Mouse (Mus musculus) thymus, postnatal 36 days (tissue): Measurements from ENCODE around the gene Fgfr2.

Source experiments
- DNase-seq, 2 experiments: peaks; one replicate each; pipeline ENCODE4 v3.0.0; 2022; ENCODE audit warnings: mixed read lengths in 2 of 2

Fgfr2 gene

DNA sequence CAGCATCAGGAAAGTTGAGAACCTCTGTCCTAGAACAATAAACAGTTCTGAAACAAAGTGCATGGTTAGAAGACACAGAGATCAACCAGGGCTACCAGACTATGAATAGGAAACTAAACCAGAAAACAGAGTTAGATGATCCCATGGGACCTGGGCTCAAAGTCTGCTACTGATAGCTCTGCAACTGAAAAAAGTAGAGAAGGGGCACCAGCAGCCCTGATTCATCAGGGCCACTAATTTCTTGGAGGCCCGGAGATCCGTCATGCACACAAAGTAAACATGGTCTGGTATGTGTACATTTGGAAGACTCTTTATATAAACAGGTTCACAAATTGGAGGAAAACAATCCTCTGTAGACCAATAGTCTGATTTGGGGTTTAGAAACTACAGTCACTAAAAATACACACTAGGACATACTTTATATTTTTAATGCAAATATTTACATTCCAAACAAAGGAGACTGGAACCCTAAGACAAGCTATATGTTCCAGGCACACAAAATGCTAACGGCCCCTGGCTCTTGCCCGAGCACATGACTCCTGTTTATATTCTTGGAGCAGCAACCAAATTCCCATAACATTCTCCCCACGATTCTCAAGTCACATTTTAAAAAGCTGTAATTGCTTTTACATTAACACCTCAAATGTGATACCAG lies 814.5 kb downstream of the Fgfr2 start:
- no peak for DNase-seq

DNA sequence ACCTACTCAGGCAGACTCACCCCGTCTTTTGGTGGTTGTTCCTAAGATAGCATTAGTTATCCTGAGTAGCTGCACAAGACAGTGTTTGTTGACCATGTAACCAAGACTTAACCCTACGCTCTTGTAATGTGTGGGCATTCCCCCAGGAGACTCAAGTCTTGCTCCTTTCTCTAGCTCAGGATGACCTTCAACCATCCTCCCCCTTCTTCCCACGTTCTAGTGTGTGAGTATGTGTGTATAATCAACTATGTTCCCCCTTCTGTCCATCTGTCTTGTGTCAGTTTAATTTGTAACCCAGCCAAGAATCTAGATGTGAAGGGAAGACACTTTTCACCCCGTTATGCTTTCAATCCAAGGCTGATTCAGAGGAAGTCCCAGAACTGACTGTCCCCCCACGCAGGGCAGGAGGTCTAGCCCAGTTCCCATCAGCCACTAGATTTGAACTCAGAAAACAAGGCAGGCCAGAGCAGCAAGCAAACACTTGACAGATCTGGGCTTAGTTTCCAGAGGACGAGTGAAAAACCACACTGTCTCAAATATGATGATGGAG lies 815.4 kb downstream of the Fgfr2 start:
- DNase-seq: no peak

DNA sequence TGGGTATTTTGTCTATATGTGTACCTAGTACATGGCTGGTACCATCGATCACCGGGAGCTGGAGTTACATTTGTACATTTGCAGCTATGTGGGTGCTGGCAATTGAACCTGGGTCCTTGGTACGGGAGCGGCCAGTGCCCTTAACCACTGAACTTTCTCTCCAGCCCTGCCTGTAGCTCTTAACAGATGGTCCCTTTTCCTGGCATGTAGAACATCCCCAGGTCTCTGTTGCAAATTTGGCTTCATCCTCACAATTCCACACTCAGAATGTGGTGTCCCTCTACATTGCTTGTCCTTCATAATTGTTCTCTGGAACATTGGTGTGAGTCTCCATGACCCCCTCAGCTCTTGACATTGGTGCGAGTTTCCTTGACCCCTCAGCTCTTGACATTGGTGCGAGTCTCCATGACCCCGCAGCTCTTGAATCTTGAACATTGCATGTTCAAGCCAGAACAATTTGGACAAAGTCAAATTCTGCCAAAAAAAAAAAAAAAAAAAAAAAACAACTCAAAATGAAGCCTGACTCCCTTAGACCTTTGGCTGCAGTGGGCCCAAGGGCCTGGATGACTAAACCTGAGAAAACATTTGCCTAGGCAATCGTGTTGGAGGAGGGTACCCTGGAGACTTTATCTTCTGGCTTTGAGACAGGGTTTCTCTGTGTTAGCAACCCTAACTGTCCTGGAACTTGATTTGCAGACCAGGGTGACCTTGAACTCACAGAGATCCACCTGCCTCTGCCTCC lies 816.3 kb downstream of the Fgfr2 start:
- DNase-seq: no peak

GRCm38 (mm10) chr7:132305492-132306375 lies 817.4 kb downstream of the Fgfr2 start:
- DNase-seq: no peak

- DNase-seq: peak; percentile 51 to 62
Measured at GRCm38 (mm10) chr7:132304424-132305085, 818.6 kb downstream of the Fgfr2 start.

- peak; percentile 46 to 71 for DNase-seq
Measured at GRCm38 (mm10) chr7:132303988-132304387, 819.2 kb downstream of the Fgfr2 start.

- DNase-seq: no peak
Measured at GRCm38 (mm10) chr7:132302508-132303241, 820.5 kb downstream of the Fgfr2 start.

DNA sequence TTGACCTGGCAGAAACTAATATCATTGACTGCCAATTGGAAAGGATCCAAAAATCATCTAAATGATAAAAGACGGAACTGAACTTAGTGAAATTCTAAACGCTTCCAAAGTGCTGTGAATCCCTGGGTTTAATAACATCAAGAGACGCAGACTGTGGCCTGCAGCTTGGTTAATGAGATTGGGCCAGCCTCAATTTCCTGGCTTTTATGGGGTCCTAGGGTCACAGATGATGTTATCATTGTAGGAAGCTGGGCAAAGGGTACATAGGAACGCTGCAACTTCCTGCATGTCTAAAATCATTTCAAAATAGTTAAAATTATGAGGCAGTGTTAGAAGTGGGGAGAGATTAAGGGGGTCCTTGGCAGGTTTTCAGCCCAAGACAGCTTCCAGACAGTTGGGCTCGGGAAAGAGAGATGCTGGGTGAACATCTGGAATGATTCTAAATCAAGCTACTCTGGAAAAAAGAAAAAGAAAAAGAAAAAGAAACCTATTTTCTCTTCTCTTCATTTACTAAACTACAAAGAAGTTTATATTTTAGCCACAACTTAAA lies 823.4 kb downstream of the Fgfr2 start:
- DNase-seq: no peak

DNA sequence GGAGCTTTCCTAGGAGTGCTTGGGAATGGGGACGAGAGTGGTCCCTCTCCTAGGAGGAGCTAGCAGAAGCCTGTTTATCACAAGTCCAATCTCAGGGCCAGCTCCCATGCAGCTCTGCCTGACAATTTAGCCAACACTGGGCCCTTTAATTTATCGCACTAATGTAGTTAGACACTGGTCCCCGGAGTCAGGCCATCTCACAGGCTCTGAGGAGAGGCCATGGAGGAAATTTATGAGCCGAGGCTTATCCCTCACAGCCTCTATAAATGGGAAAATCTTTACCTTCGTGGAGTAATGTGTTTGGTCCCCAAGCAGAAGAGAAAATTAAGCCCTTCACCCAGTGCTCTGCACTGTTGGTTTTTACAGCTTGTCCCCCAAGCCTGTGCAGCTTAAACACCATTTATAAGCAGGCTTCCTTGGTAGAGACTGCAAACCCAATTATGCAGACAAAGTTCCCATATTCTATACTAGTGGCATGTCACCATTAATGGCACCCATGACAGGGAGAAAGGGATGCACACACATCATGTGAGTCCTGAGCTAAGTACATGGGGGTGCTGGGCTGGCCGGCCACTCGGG lies 824.6 kb downstream of the Fgfr2 start:
- DNase-seq: no peak

DNA sequence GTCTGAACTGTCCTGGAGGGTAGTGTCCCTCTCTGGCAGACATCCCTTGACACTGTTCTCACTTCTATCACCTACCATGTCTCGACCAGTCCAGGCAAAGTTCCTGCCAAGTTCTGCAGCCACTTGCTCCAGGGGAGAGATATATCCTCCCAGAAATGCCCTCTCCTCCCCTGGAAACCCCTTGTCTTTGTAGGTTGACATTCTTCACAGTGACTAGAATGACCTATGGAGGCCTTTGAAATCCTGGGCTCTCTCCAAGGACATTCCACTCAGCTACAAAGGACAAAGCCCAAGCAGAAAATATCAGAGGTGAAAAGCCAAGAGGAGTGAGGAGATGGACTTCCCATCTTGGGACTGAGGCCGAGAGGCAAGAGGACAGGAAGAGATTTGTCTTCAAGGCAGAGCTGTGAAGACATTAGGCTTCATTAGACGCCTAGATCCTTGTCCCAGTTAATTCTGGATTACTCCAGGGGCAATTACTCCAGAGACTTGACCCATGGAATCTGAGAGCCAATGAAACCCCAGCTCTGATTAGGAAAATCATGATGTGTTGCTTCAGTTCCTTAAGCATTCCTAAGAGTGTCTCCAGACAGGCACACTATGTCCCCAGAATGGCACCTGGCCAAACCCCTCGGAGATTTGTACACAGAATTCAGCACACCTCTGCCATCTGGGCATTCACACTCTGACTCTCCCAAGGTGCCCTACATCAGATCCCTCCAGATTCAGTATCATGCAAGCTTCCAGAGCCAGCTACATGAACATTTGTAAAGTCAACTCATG lies 826.3 kb downstream of the Fgfr2 start:
- DNase-seq: no peak

GRCm38 (mm10) chr7:132296132-132296531 lies 827.0 kb downstream of the Fgfr2 start:
- DNase-seq: no peak

- peak in 1 of 2 experiments; percentile 10 for DNase-seq
Measured at GRCm38 (mm10) chr7:132287340-132287664, 835.8 kb downstream of the Fgfr2 start.

GRCm38 (mm10) chr7:132286630-132287339 lies 836.4 kb downstream of the Fgfr2 start:
- peak; percentile 26 to 36 for DNase-seq

DNA sequence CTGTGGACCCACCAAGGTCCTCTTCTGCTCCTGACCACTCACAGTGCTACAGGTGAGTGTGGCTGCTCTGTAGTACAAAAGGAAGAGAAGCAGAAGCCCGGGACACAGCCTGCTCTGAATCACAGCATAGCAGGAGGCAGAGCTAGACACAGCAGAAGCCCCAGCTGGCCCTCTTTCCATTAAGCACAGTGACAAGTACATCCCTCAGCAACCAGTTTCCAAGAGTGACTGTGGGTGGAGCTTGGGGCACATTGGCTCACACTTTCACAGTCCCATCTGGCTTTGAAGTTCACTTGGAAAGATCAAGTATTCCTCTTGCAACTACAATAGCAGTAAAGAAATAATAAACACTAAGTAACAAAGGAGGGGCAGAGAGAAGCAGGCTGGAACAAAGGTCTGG lies 838.4 kb downstream of the Fgfr2 start:
- DNase-seq: no peak

GRCm38 (mm10) chr7:132284048-132284737 lies 839.0 kb downstream of the Fgfr2 start:
- DNase-seq: no peak

DNA sequence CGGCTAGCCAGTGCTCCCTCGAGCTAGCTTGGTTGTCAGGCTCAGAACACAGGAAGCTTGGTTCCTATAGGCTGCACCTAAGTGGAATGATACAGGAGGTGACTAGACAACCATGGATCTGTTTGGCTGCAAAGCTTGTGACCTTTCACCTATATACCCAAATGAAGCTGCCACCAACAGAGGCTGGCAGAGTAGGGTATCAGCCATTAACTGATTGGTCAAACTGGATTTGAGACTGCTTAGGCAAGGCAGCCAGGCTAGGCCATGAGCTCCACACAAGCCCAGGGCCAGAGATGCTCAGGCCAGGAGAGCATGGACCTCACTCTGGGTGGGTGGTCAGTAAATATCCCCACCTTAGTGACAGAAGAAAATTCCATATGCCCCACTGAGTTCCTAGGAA lies 840.6 kb downstream of the Fgfr2 start:
- no peak for DNase-seq

- DNase-seq: no peak
Measured at GRCm38 (mm10) chr7:132282161-132282560, 841.0 kb downstream of the Fgfr2 start.

DNA sequence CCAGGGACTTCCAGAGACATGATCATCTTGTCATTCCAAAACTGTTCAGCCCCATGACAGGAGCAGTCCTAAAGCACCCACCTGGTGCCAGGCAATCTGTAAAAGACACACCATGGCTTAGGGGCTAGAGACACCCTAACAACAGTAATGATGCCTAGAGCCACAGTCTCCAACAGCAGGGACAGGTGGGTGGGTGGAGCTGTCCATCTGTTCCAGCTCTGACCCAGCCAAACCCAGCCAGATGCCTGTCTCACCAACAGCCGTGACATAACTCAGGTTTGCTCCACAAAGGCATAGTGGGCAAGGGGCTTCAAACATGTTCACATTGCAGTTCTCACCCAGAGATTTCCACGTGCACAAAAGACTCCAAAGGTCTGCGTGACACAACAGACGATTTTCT lies 841.4 kb downstream of the Fgfr2 start:
- DNase-seq: no peak

GRCm38 (mm10) chr7:132278658-132279057 lies 844.5 kb downstream of the Fgfr2 start:
- no peak for DNase-seq
